Mouse (Mus musculus) hindbrain, postnatal 0 days (tissue): Measurements from ENCODE around the gene Cdh4. TPM values are rescaled to one million over a fixed set of nuclear protein-coding genes. Genes with fewer than 3 reads are reported as not detected.

Experiments used
- ATAC-seq: fragments of 200-750 bp; cut with Nextera tagmentation; 2 replicates; pipeline ENCODE4 v1.8.0; 2017; ENCODE audit warnings: mild to moderate bottlenecking, moderate TSS enrichment, moderate library complexity
- DNase-seq: peaks from one replicate; pipeline ENCODE4 v3.0.0-alpha.2; 2015; ENCODE audit warnings: low spot score
- H3K27ac ChIP-seq: fragments of 300-500 bp; sonication (generic); 2 replicates; pipeline ENCODE4 v1.5.1; 2014; ENCODE audit warnings: mild to moderate bottlenecking
- H3K27me3 ChIP-seq: fragments of 300-500 bp; sonication (generic); 2 replicates; pipeline ENCODE4 v1.6.1; 2014; ENCODE audit warnings: low read length, mixed read lengths; ENCODE audit not compliant: insufficient read depth
- H3K36me3 ChIP-seq: fragments of 300-500 bp; sonication (generic); 2 replicates; pipeline ENCODE4 v1.6.1; 2014; ENCODE audit warnings: low read length, mixed read lengths; ENCODE audit not compliant: insufficient read depth
- H3K4me1 ChIP-seq: fragments of 300-500 bp; sonication (generic); 2 replicates; pipeline ENCODE4 v1.6.1; 2014; ENCODE audit warnings: antibody characterized with exemption, low read length, mixed read lengths; ENCODE audit not compliant: insufficient read depth
- H3K4me2 ChIP-seq: fragments of 300-500 bp; sonication (generic); 2 replicates; pipeline ENCODE4 v1.6.1; 2014; ENCODE audit warnings: low read depth, mild to moderate bottlenecking, low read length, moderate library complexity, mixed read lengths
- H3K4me3 ChIP-seq: fragments of 300-500 bp; sonication (generic); 2 replicates; pipeline ENCODE4 v1.5.1; 2014; ENCODE audit warnings: low read length
- H3K9ac ChIP-seq: fragments of 300-500 bp; sonication (generic); replicated peaks from 2 replicates; pipeline ENCODE4 v1.6.1; 2014; ENCODE audit warnings: mild to moderate bottlenecking, low read length, moderate library complexity, mixed read lengths
- H3K9me3 ChIP-seq: fragments of 300-500 bp; sonication (generic); 2 replicates; pipeline ENCODE4 v1.6.1; 2016; ENCODE audit warnings: low read length, mixed read lengths
- CTCF ChIP-seq: IDR thresholded peaks from 2 replicates; pipeline ENCODE4 v1.5.1; 2016; ENCODE audit warnings: antibody characterized with exemption, control low read depth, low read depth
- WGBS: fragments of 180-500 bp; shearing (Covaris S2); extraction: QIAGEN DNeasy Blood & Tissue Kit; methylation state at CpG from one replicate; pipeline ENCODE4 v1.1.7; 2014; 5-methylcytosine and 5-hydroxymethylcytosine counted together
- polyA plus RNA-seq: library from polyadenylated mRNA; unstranded; fragments of >200 nt; fragmentation: Nextera tagmentation; extraction: Ambion mirVana; gene quantifications from 2 replicates; pipeline ENCODE4 v1.2.1, GENCODE M21; 2015
- total RNA-seq: library from RNA; depleted of rRNA; stranded (reverse); fragments of >200 nt; gene quantifications from 2 replicates; pipeline ENCODE4 v1.2.3, GENCODE M21; 2014

The Cdh4 gene
- total and polyA plus RNA-seq, 2 experiments from 2014 or later = 42.1 to 66.8 TPM

- 30% methylated on average over 4 of the region's 4 CpGs for WGBS
- 0 out of 2 replicates have a peak, but pooled peaks cover 7% of the 10 kb centered on the region for H3K4me1 ChIP-seq
- H3K4me2 ChIP-seq = peak overlapping the region; percentile 42
- no peak for TF ChIP-seq CTCF
- H3K9me3 ChIP-seq = no peaks in the 10 kb centered on the region
- DNase-seq (peak; percentile 40), ATAC-seq (no peak)
- no peak overlapping the region for H3K4me3 ChIP-seq
- H3K36me3 ChIP-seq = no peaks in the 10 kb centered on the region
- no peak overlapping the region; the same call in 1 of the 2 replicates for H3K27ac ChIP-seq
- H3K9ac ChIP-seq = 0 out of 2 replicates have a peak overlapping the region, but pooled peaks have one; percentile 9
- H3K27me3 ChIP-seq = no peaks in the 10 kb centered on the region
Observed at GRCm38 (mm10) chr2:179649370-179649769, 207.1 kb downstream of the Cdh4 start.

DNA sequence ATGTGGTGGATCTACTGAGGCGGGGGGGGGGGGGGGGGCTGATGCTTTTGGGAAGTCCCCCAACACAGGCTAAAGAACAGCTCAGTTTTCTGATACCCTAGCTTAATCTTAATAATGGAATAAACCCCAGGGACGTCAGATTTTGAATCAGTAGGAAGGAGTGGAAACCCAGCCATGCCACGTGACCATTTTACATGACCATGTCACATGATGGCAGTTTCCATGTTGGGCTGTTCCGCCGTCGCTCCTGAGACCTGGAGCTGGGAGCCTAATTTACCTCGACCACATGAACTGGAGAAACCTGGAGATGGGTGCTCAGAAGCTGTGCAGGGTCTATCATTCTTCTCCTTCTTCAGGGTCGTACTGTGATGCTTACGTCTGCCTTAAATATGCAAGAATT, 207.9 kb downstream of the Cdh4 start:
- DNase-seq = no peak
- H3K9ac ChIP-seq = no peak overlapping the region
- no peak overlapping the region for H3K4me3 ChIP-seq
- no peak overlapping the region for H3K27ac ChIP-seq
- no peak for ATAC-seq
- 84% methylated on average over 8 of the region's 9 CpGs for WGBS
- no peaks in the 10 kb centered on the region for H3K27me3 ChIP-seq
- no peaks in the 10 kb centered on the region for H3K9me3 ChIP-seq
- H3K4me2 ChIP-seq = no peak overlapping the region
- 0 out of 2 replicates have a peak, but pooled peaks cover 7% of the 10 kb centered on the region for H3K4me1 ChIP-seq
- H3K36me3 ChIP-seq = no peaks in the 10 kb centered on the region
- no peak for TF ChIP-seq CTCF

DNA sequence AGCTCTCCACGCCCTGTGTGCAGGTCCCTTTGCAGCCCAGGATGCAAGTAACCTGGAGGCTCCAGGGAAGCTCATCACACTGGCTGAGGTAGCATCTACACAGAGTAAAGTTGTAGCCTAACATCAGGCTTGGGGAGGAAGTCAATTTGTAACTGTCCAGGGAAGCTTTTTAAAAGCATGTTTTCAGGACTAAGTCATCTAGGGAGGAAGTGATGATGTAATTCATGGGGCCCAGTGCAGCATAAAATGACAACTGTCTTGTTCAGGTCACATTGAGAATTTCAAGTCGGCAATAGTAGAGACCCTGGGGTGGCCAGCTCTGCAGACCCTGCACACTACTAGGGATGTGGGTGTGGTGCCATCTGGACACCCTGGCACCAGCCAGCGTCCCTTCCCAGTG, 213.3 kb downstream of the Cdh4 start:
- no peaks in the 10 kb centered on the region; the same call in 1 of the 2 replicates for H3K27me3 ChIP-seq
- H3K4me3 ChIP-seq = no peak overlapping the region
- ATAC-seq (no peak), DNase-seq (no peak)
- TF ChIP-seq CTCF = no peak
- no peaks in the 10 kb centered on the region for H3K9me3 ChIP-seq
- H3K4me2 ChIP-seq = no peak overlapping the region
- no peak overlapping the region for H3K27ac ChIP-seq
- no peaks in the 10 kb centered on the region for H3K4me1 ChIP-seq
- no peaks in the 10 kb centered on the region for H3K36me3 ChIP-seq
- H3K9ac ChIP-seq = no peak overlapping the region
- WGBS = 79% methylated on average over 3 of the region's 3 CpGs

- Histone ChIP-seq H3K9me3 (no peaks in the 10 kb centered on the region), H3K4me3 (no peak overlapping the region), H3K27ac (no peak overlapping the region), H3K4me1 (0 out of 2 replicates have a peak, but pooled peaks cover 4% of the 10 kb centered on the region), H3K4me2 (no peak overlapping the region), H3K36me3 (no peaks in the 10 kb centered on the region), H3K27me3 (no peaks in the 10 kb centered on the region; the same call in 1 of the 2 replicates), H3K9ac (no peak overlapping the region)
- no peak for TF ChIP-seq CTCF
- WGBS = 93% methylated on average over 1 of the region's 1 CpGs
- 0 out of 2 replicates have a peak, but pooled peaks have one; percentile 9 for ATAC-seq
- DNase-seq = no peak
Observed at GRCm38 (mm10) chr2:179659254-179659653, 217.0 kb downstream of the Cdh4 start.

DNA sequence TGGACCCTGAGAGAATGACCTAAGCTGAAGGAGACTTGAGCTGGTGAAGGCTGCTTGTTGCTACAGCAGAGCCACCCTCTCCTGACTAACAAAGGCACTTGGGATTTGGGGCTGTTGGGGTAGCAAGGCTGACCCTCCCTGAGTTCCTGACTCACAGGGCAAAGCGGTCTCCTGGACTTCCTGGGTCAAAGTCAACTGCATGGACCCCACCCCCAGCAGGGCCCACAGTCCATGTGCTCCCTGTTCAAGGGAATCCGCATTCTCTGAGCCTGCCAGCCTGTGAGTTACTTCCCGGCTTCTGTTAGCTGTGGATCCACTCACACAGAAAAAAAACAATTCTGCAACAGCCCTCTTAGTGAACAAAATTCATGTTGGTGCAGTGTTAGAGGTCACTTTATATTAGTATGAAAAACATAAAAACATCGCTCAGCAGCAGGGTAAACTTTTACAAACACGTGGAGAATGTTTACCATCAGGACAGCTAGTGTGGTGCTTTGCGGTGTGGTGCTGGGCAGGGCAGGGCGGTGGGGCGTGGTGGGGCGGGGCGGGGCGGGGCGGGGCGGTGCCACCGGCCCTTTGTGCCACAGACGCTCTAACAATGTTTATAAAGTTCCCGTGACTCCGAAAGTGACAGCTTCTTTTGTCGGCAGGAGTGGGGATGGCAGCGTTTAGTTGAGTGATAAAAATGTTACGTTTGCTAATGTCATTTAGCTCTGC, 219.9 kb downstream of the Cdh4 start:
- TF ChIP-seq CTCF = no peak
- Histone ChIP-seq H3K9me3 (no peaks in the 10 kb centered on the region), H3K4me3 (no peak overlapping the region), H3K27ac (no peak overlapping the region), H3K4me2 (0 out of 2 replicates have a peak overlapping the region, but pooled peaks have one; percentile 21), H3K27me3 (no peaks in the 10 kb centered on the region; the same call in 1 of the 2 replicates), H3K9ac (no peak overlapping the region), H3K36me3 (no peaks in the 10 kb centered on the region), H3K4me1 (0 out of 2 replicates have a peak, but pooled peaks cover 4% of the 10 kb centered on the region)
- WGBS = 6% methylated on average over 20 of the region's 20 CpGs
- ATAC-seq (no peak), DNase-seq (no peak)

- no peaks in the 10 kb centered on the region for H3K36me3 ChIP-seq
- no peak for TF ChIP-seq CTCF
- H3K27ac ChIP-seq = no peak overlapping the region
- no peak for ATAC-seq
- H3K4me1 ChIP-seq = 0 out of 2 replicates have a peak, but pooled peaks cover 4% of the 10 kb centered on the region
- H3K27me3 ChIP-seq = no peaks in the 10 kb centered on the region; the same call in 1 of the 2 replicates
- 17% methylated on average over 9 of the region's 9 CpGs for WGBS
- DNase-seq = no peak
- no peaks in the 10 kb centered on the region for H3K9me3 ChIP-seq
- H3K4me3 ChIP-seq = no peak overlapping the region
- no peak overlapping the region for H3K9ac ChIP-seq
- 0 out of 2 replicates have a peak overlapping the region, but pooled peaks have one; percentile 21 for H3K4me2 ChIP-seq
Observed at GRCm38 (mm10) chr2:179662739-179663138, 220.5 kb downstream of the Cdh4 start.

- DNase-seq (peak; percentile 43), ATAC-seq (no peak)
- WGBS = 28% methylated on average over 9 of the region's 9 CpGs
- Histone ChIP-seq H3K4me1 (0 out of 2 replicates have a peak, but pooled peaks cover 4% of the 10 kb centered on the region), H3K27me3 (no peaks in the 10 kb centered on the region; the same call in 1 of the 2 replicates), H3K4me2 (no peak overlapping the region), H3K9me3 (no peaks in the 10 kb centered on the region), H3K4me3 (no peak overlapping the region), H3K9ac (no peak overlapping the region), H3K27ac (no peak overlapping the region), H3K36me3 (no peaks in the 10 kb centered on the region)
- peak; percentile 47 for TF ChIP-seq CTCF
Observed at GRCm38 (mm10) chr2:179663652-179664051, 221.4 kb downstream of the Cdh4 start.
